Mouse (Mus musculus): ENCODE measurements at regions not wholly inside any gene's neighbourhood (a gene's known extent, or its start where the extent isn't known, plus 50 kb on each side); places are given as distances from the start of the nearest gene placed in this dataset.

GRCm38 (mm10) chr8:117958914-117959313 lies 157.2 kb upstream of the Mphosph6 start:
- TF ChIP-seq POLR2A (IDR thresholded peaks at IDR 0.05; ENCODE audit: low read depth, low read length), result no peak
- TF ChIP-seq CTCF (IDR thresholded peaks at IDR 0.05; ENCODE audit: extremely low read depth, insufficient read depth, insufficient read length, insufficient replicate concordance), result no peak

Data from spleen, adult 2 months (tissue).